Mouse (Mus musculus) macrophage (primary cell): Measurements from ENCODE around the gene Nudc. TPM values are rescaled to one million over a fixed set of nuclear protein-coding genes. Genes with fewer than 3 reads are reported as not detected.

Experiments
- H3K27ac ChIP-seq: fragments of 350-480 bp; formaldehyde crosslinking; 2 replicates; pipeline ENCODE4 v1.9.0; 2021
- H3K36me3 ChIP-seq: fragments of 350-480 bp; formaldehyde crosslinking; 2 replicates; pipeline ENCODE4 v1.9.0; 2021; ENCODE audit errors: inconsistent target
- H3K4me3 ChIP-seq: fragments of 350-480 bp; formaldehyde crosslinking; 2 replicates; pipeline ENCODE4 v1.9.0; 2021; ENCODE audit errors: inconsistent target
- H3K79me2 ChIP-seq: fragments of 350-480 bp; formaldehyde crosslinking; 2 replicates; pipeline ENCODE4 v1.9.0; 2021; ENCODE audit errors: inconsistent target
- WGBS: methylation state at CpG from one replicate; pipeline ENCODE4 v1.1.7; 2026; ENCODE audit warnings: inconsistent platforms; ENCODE audit not compliant: missing documents; 5-methylcytosine and 5-hydroxymethylcytosine counted together
- polyA plus RNA-seq: library from polyadenylated mRNA; stranded (reverse); fragments of 250-400 nt; gene quantifications from 3 replicates; pipeline ENCODE4 v1.2.4, GENCODE M21; 2018; ENCODE audit warnings: inconsistent platforms

Nudc gene
- polyA plus RNA-seq, 1 experiment from 2014 or later, result 133 TPM

GRCm38 (mm10) chr4:133489489-133490245, 56.1 kb downstream of the Nudc start:
- 82% methylated on average over 4 of the region's 4 CpGs for WGBS

GRCm38 (mm10) chr4:133488619-133489392, 57.0 kb downstream of the Nudc start:
- H3K79me2 ChIP-seq, result no peaks in the 10 kb centered on the region
- no peaks in the 10 kb centered on the region for H3K36me3 ChIP-seq
- H3K4me3 ChIP-seq, result no peak overlapping the region
- H3K27ac ChIP-seq, result no peak overlapping the region
- 96% methylated on average over 20 of the region's 20 CpGs for WGBS

More at GRCm38 (mm10) chr4:133489489-133490245, 56.1 kb downstream of the Nudc start:
- no peak overlapping the region for H3K4me3 ChIP-seq
- no peaks in the 10 kb centered on the region for H3K36me3 ChIP-seq
- H3K79me2 ChIP-seq, result no peaks in the 10 kb centered on the region
- H3K27ac ChIP-seq, result no peak overlapping the region

GRCm38 (mm10) chr4:133486673-133487357, 59.0 kb downstream of the Nudc start:
- H3K79me2 ChIP-seq, result no peaks in the 10 kb centered on the region
- WGBS, result 91% methylated on average over 15 of the region's 26 CpGs

GRCm38 (mm10) chr4:133485691-133486425, 59.9 kb downstream of the Nudc start:
- WGBS, result 86% methylated on average over 28 of the region's 28 CpGs
- Histone ChIP-seq H3K4me3 (no peak overlapping the region), H3K27ac (no peak overlapping the region), H3K79me2 (no peaks in the 10 kb centered on the region), H3K36me3 (no peaks in the 10 kb centered on the region)

More at GRCm38 (mm10) chr4:133486673-133487357, 59.0 kb downstream of the Nudc start:
- no peak overlapping the region for H3K4me3 ChIP-seq
- no peaks in the 10 kb centered on the region for H3K36me3 ChIP-seq
- no peak overlapping the region for H3K27ac ChIP-seq

GRCm38 (mm10) chr4:133484266-133485025, 61.4 kb downstream of the Nudc start:
- no peak overlapping the region for H3K4me3 ChIP-seq
- no peaks in the 10 kb centered on the region for H3K36me3 ChIP-seq
- no peak overlapping the region for H3K27ac ChIP-seq
- H3K79me2 ChIP-seq, result no peaks in the 10 kb centered on the region
- WGBS, result 20% methylated on average over 21 of the region's 22 CpGs

Other genes with a start within 250 kb of the Nudc start
- 19.3 to 24.9 TPM (median 22.8 TPM) in 3 replicates for gene Wdtc1, start 192.5 kb downstream of the Nudc start, polyA plus RNA-seq
- gene Slc9a1, start 176.3 kb downstream of the Nudc start, polyA plus RNA-seq, result 18.3 to 27.4 TPM (median 23.8 TPM) in 3 replicates
- gene Tent5b, start 65.9 kb downstream of the Nudc start, polyA plus RNA-seq, result not detected in 3 replicates
- gene Trnp1, start 47.4 kb downstream of the Nudc start, polyA plus RNA-seq, result 0.37 to 0.80 TPM (median 0.68 TPM) in 3 replicates
- gene Kdf1, start 27.0 kb downstream of the Nudc start, polyA plus RNA-seq, result not detected in 3 replicates
- 0.21 to 0.88 TPM in 2 of 3 replicates, not detected in the other for gene Nr0b2, start 7.4 kb upstream of the Nudc start, polyA plus RNA-seq
- 13.9 to 16.6 TPM (median 14.8 TPM) in 3 replicates for gene Gpatch3, start 28.7 kb upstream of the Nudc start, polyA plus RNA-seq
- 5.4 to 14.2 TPM (median 12.1 TPM) in 3 replicates for gene Gpn2, start 38.4 kb upstream of the Nudc start, polyA plus RNA-seq
- 2.4 to 3.6 TPM (median 3.0 TPM) in 3 replicates for gene Sfn, start 56.2 kb upstream of the Nudc start, polyA plus RNA-seq
- 15.6 to 22.3 TPM (median 19.4 TPM) in 3 replicates for gene Zdhhc18, start 104.2 kb upstream of the Nudc start, polyA plus RNA-seq
- gene Pigv, start 126.7 kb upstream of the Nudc start, polyA plus RNA-seq, result 3.4 to 11.0 TPM (median 7.7 TPM) in 3 replicates
- 24.4 to 30.0 TPM (median 27.9 TPM) in 3 replicates for gene Arid1a, start 210.8 kb upstream of the Nudc start, polyA plus RNA-seq